Mouse (Mus musculus) liver, adult 2 months (tissue): Measurements from ENCODE around the gene Fam57a.

Experiments used
- CTCF ChIP-seq: fragments of 200-500 bp; IDR thresholded peaks from 2 replicates; pipeline ENCODE4 v1.5.1; 2011; ENCODE audit warnings: low read depth, low read length, control low read depth
- POLR2A ChIP-seq: fragments of 200-500 bp; IDR thresholded peaks from 2 replicates; pipeline ENCODE4 v1.6.1; 2011; ENCODE audit warnings: low read length, control low read depth; ENCODE audit not compliant: insufficient read depth; ENCODE audit errors: extremely low read depth

GRCm38 (mm10) chr11:76257386-76257785, 77.9 kb downstream of the Fam57a start:
- TF ChIP-seq CTCF (no peak), POLR2A (no peak)
